Mouse (Mus musculus) liver, embryonic 16.5 days (tissue): ENCODE data around the gene Pygo2. TPM values are rescaled to one million over a fixed set of nuclear protein-coding genes. Genes with fewer than 3 reads are reported as not detected.
A peak's percentile ranks its signal among the peaks of the same experiment; 100 is the strongest.

Source experiments
- ATAC-seq: fragments of 200-750 bp; cut with Nextera tagmentation; 2 replicates; pipeline ENCODE4 v1.8.0; 2017; ENCODE audit warnings: low read depth, mild to moderate bottlenecking, moderate number of reproducible peaks, moderate library complexity
- H3K27ac ChIP-seq: fragments of 300-500 bp; sonication (generic); 2 replicates; pipeline ENCODE4 v1.5.1; 2014; ENCODE audit warnings: mild to moderate bottlenecking, low read length
- H3K27me3 ChIP-seq: fragments of 300-500 bp; sonication (generic); 2 replicates; pipeline ENCODE4 v1.6.1; 2014; ENCODE audit warnings: low read depth, low read length, mixed read lengths; ENCODE audit not compliant: control insufficient read depth, insufficient read depth
- H3K36me3 ChIP-seq: fragments of 300-500 bp; sonication (generic); 2 replicates; pipeline ENCODE4 v1.6.1; 2014; ENCODE audit warnings: mild to moderate bottlenecking; ENCODE audit not compliant: control insufficient read depth, insufficient read depth
- H3K4me1 ChIP-seq: fragments of 300-500 bp; sonication (generic); 2 replicates; pipeline ENCODE4 v1.6.1; 2014; ENCODE audit warnings: low read depth, low read length, mixed read lengths; ENCODE audit not compliant: control insufficient read depth
- H3K4me2 ChIP-seq: fragments of 300-500 bp; sonication (generic); 2 replicates; pipeline ENCODE4 v1.6.1; 2014; ENCODE audit warnings: low read depth, low read length, mixed read lengths
- H3K4me3 ChIP-seq: fragments of 300-500 bp; sonication (generic); 2 replicates; pipeline ENCODE4 v1.5.1; 2014; ENCODE audit warnings: low read depth, mild to moderate bottlenecking, low read length
- H3K9ac ChIP-seq: fragments of 300-500 bp; sonication (generic); 2 replicates; pipeline ENCODE4 v1.6.1; 2014; ENCODE audit warnings: low read depth, low read length
- H3K9me3 ChIP-seq: fragments of 300-500 bp; sonication (generic); replicated peaks from 2 replicates; pipeline ENCODE4 v1.6.1; 2016; ENCODE audit warnings: low read length; ENCODE audit not compliant: control insufficient read depth
- WGBS: fragments of 180-500 bp; shearing (Covaris S2); extraction: QIAGEN DNeasy Blood & Tissue Kit; methylation state at CpG from one replicate; pipeline ENCODE4 v1.1.7; 2014; ENCODE audit not compliant: insufficient replicate concordance; 5-methylcytosine and 5-hydroxymethylcytosine counted together
- polyA plus RNA-seq: library from polyadenylated mRNA; unstranded; fragments of >200 nt; fragmentation: Nextera tagmentation; extraction: Ambion mirVana; gene quantifications from 2 replicates; pipeline ENCODE4 v1.2.1, GENCODE M21; 2015

Pygo2 gene
- polyA plus RNA-seq, 1 experiment from 2014 or later, result 8.7 TPM

- no peak overlapping the region for H3K4me2 ChIP-seq
- no peaks in the 10 kb centered on the region for H3K9me3 ChIP-seq
- H3K36me3 ChIP-seq, result no peaks in the 10 kb centered on the region
- WGBS, result 33% methylated on average over 10 of the region's 10 CpGs
- H3K27ac ChIP-seq, result no peak overlapping the region
- 0 out of 2 replicates have a peak, but pooled peaks have one; percentile 10 for ATAC-seq
- peaks cover 21% of the 10 kb centered on the region for H3K4me1 ChIP-seq
- H3K4me3 ChIP-seq, result no peak overlapping the region
- no peaks in the 10 kb centered on the region for H3K27me3 ChIP-seq
- no peak overlapping the region for H3K9ac ChIP-seq
Measured at GRCm38 (mm10) chr3:89456726-89457665, 27.0 kb downstream of the Pygo2 start.

GRCm38 (mm10) chr3:89458372-89458964 lies 28.5 kb downstream of the Pygo2 start:
- peak; percentile 65 for ATAC-seq
- Histone ChIP-seq H3K9ac (0 out of 2 replicates have a peak overlapping the region, but pooled peaks have one; percentile 1), H3K9me3 (no peaks in the 10 kb centered on the region), H3K4me2 (peak overlapping the region; percentile 93), H3K4me1 (peaks cover 21% of the 10 kb centered on the region), H3K36me3 (no peaks in the 10 kb centered on the region), H3K4me3 (peak overlapping the region; percentile 78), H3K27ac (peak overlapping the region; percentile 74), H3K27me3 (no peaks in the 10 kb centered on the region)
- WGBS, result 37% methylated on average over 13 of the region's 13 CpGs

- Histone ChIP-seq H3K27me3 (no peaks in the 10 kb centered on the region), H3K9me3 (no peaks in the 10 kb centered on the region), H3K36me3 (no peaks in the 10 kb centered on the region), H3K27ac (peak overlapping the region; percentile 79), H3K4me1 (peaks cover 21% of the 10 kb centered on the region), H3K4me2 (peak overlapping the region; percentile 93), H3K4me3 (peak overlapping the region; percentile 78), H3K9ac (peak overlapping the region; percentile 76)
- 1% methylated on average over 34 of the region's 36 CpGs for WGBS
- ATAC-seq, result peak; percentile 88
Measured at GRCm38 (mm10) chr3:89458965-89459807, 29.2 kb downstream of the Pygo2 start.

- 51% methylated on average over 4 of the region's 4 CpGs for WGBS
- no peaks in the 10 kb centered on the region for H3K9me3 ChIP-seq
- H3K27me3 ChIP-seq, result no peaks in the 10 kb centered on the region
- no peak overlapping the region for H3K4me3 ChIP-seq
- no peak overlapping the region for H3K9ac ChIP-seq
- H3K4me2 ChIP-seq, result no peak overlapping the region
- no peak overlapping the region for H3K27ac ChIP-seq
- no peak for ATAC-seq
- H3K36me3 ChIP-seq, result no peaks in the 10 kb centered on the region
- no peaks in the 10 kb centered on the region for H3K4me1 ChIP-seq
Measured at GRCm38 (mm10) chr3:89468268-89468667, 38.3 kb downstream of the Pygo2 start.

GRCm38 (mm10) chr3:89472280-89472679 lies 42.3 kb downstream of the Pygo2 start:
- H3K4me3 ChIP-seq, result no peak overlapping the region
- no peaks in the 10 kb centered on the region for H3K4me1 ChIP-seq
- no peak overlapping the region for H3K4me2 ChIP-seq
- ATAC-seq, result no peak
- H3K36me3 ChIP-seq, result no peaks in the 10 kb centered on the region
- H3K27me3 ChIP-seq, result no peaks in the 10 kb centered on the region
- 36% methylated on average over 7 of the region's 7 CpGs for WGBS
- H3K27ac ChIP-seq, result no peak overlapping the region
- no peak overlapping the region for H3K9ac ChIP-seq
- H3K9me3 ChIP-seq, result no peaks in the 10 kb centered on the region

- H3K27ac ChIP-seq, result no peak overlapping the region
- H3K27me3 ChIP-seq, result no peaks in the 10 kb centered on the region
- no peaks in the 10 kb centered on the region for H3K4me1 ChIP-seq
- no peak overlapping the region for H3K4me3 ChIP-seq
- no peaks in the 10 kb centered on the region for H3K9me3 ChIP-seq
- no peak overlapping the region for H3K4me2 ChIP-seq
- ATAC-seq, result no peak
- H3K36me3 ChIP-seq, result no peaks in the 10 kb centered on the region
- H3K9ac ChIP-seq, result no peak overlapping the region
- WGBS, result 30% methylated on average over 6 of the region's 6 CpGs
Measured at GRCm38 (mm10) chr3:89473838-89474237, 43.8 kb downstream of the Pygo2 start.

- Histone ChIP-seq H3K4me2 (no peak overlapping the region), H3K4me3 (no peak overlapping the region), H3K27ac (no peak overlapping the region), H3K36me3 (no peaks in the 10 kb centered on the region), H3K9ac (no peak overlapping the region), H3K4me1 (no peaks in the 10 kb centered on the region), H3K9me3 (no peaks in the 10 kb centered on the region), H3K27me3 (no peaks in the 10 kb centered on the region)
- ATAC-seq, result no peak
- 70% methylated on average over 6 of the region's 6 CpGs for WGBS
Measured at GRCm38 (mm10) chr3:89479055-89479454, 49.0 kb downstream of the Pygo2 start.

- no peak overlapping the region for H3K9ac ChIP-seq
- WGBS, result 38% methylated on average over 2 of the region's 2 CpGs
- H3K4me2 ChIP-seq, result no peak overlapping the region
- no peaks in the 10 kb centered on the region for H3K4me1 ChIP-seq
- ATAC-seq, result no peak
- H3K4me3 ChIP-seq, result no peak overlapping the region
- no peaks in the 10 kb centered on the region for H3K36me3 ChIP-seq
- no peaks in the 10 kb centered on the region for H3K27me3 ChIP-seq
- H3K27ac ChIP-seq, result no peak overlapping the region
- H3K9me3 ChIP-seq, result no peaks in the 10 kb centered on the region
Measured at GRCm38 (mm10) chr3:89481488-89481887, 51.5 kb downstream of the Pygo2 start.
